Mouse (Mus musculus) macrophage (primary cell): ENCODE results near the gene Zcchc7. TPM values are rescaled to one million over a fixed set of nuclear protein-coding genes. Genes with fewer than 3 reads are reported as not detected.

Experiments used
- H3K27ac ChIP-seq: fragments of 350-480 bp; formaldehyde crosslinking; 2 replicates; pipeline ENCODE4 v1.9.0; 2021
- H3K36me3 ChIP-seq: fragments of 350-480 bp; formaldehyde crosslinking; 2 replicates; pipeline ENCODE4 v1.9.0; 2021; ENCODE audit errors: inconsistent target
- H3K4me3 ChIP-seq: fragments of 350-480 bp; formaldehyde crosslinking; 2 replicates; pipeline ENCODE4 v1.9.0; 2021; ENCODE audit errors: inconsistent target
- H3K79me2 ChIP-seq: fragments of 350-480 bp; formaldehyde crosslinking; 2 replicates; pipeline ENCODE4 v1.9.0; 2021; ENCODE audit errors: inconsistent target
- WGBS: methylation state at CpG from one replicate; pipeline ENCODE4 v1.1.7; 2026; ENCODE audit warnings: inconsistent platforms; ENCODE audit not compliant: missing documents; 5-methylcytosine and 5-hydroxymethylcytosine counted together
- polyA plus RNA-seq: library from polyadenylated mRNA; stranded (reverse); fragments of 250-400 nt; gene quantifications from 3 replicates; pipeline ENCODE4 v1.2.4, GENCODE M21; 2018; ENCODE audit warnings: inconsistent platforms

Zcchc7 gene
- polyA plus RNA-seq, 1 experiment from 2014 or later = 31.5 TPM

DNA sequence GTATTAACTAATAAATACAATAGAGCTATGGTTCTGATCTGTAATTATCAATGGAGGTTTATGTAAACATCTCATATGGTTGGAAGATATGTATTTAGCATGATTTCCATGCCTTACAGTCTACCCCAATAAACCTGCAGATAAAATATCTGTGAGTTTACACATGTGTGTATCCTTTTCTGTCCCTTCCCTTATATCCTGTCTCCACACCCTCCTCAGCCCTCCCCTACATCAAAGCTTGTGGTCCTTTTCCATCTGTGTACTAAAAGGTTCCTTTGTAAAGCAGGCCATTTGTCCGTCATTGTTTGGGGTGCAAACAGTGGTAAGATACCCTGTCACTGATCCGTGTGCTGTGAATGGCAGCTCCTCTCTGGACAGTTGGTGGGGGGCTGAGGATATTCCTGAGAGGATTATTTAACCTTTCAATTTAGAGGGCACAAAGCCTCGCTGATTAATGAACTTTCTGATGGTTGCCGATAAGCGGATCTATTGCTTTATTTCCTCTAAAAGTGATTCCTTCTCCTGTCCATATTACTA is 161.7 kb downstream of the Zcchc7 start:
- no peaks in the 10 kb centered on the region for H3K36me3 ChIP-seq
- WGBS = 97% methylated on average over 5 of the region's 5 CpGs
- H3K27ac ChIP-seq = no peak overlapping the region
- no peaks in the 10 kb centered on the region for H3K79me2 ChIP-seq
- no peak overlapping the region for H3K4me3 ChIP-seq

DNA sequence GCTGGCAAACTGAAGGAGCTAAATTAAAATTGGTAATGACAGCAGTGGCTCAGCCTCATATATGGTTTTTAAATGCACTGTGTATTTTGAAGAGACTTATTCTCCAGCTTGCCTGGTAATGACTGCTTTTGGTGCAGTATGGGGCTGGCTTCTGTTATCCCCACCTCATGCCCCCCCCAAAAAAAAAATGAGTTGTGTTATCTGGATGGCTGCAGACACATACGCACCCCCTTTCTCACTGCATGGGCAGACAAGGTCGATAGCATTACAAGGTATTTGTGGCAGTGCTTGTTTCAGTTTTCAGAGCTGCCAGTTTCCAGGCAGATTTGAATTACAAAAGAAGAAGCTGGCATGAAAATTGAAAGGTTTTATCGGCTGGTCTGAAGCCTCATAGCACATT is 162.2 kb downstream of the Zcchc7 start:
- H3K27ac ChIP-seq = no peak overlapping the region
- 89% methylated on average over 3 of the region's 3 CpGs for WGBS
- no peaks in the 10 kb centered on the region for H3K79me2 ChIP-seq
- no peaks in the 10 kb centered on the region for H3K36me3 ChIP-seq
- H3K4me3 ChIP-seq = no peak overlapping the region

DNA sequence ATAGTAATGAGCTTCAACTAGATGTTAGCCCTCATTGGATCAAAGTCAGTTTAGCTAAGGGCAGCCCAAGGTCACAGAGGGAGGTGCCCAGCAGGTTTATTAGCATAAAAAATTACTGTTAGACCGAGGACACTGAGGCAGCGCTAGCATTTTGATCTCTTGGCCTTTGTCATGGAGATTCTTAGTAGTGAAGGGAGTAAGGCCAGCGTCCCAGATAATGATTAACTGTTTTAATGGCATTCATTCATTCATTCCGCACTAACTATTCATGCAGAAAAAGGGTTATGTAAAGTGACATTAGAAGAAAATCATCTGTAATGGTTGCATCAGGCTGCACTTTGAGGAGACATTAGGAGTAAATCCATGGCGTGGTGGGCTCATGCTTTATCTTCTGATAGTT is 165.2 kb downstream of the Zcchc7 start:
- Histone ChIP-seq H3K36me3 (peaks cover 5% of the 10 kb centered on the region; the same call in 1 of the 2 replicates), H3K4me3 (no peak overlapping the region), H3K27ac (no peak overlapping the region), H3K79me2 (no peaks in the 10 kb centered on the region)
- whole genome bisulfite sequencing = 98% methylated on average over 5 of the region's 5 CpGs

DNA sequence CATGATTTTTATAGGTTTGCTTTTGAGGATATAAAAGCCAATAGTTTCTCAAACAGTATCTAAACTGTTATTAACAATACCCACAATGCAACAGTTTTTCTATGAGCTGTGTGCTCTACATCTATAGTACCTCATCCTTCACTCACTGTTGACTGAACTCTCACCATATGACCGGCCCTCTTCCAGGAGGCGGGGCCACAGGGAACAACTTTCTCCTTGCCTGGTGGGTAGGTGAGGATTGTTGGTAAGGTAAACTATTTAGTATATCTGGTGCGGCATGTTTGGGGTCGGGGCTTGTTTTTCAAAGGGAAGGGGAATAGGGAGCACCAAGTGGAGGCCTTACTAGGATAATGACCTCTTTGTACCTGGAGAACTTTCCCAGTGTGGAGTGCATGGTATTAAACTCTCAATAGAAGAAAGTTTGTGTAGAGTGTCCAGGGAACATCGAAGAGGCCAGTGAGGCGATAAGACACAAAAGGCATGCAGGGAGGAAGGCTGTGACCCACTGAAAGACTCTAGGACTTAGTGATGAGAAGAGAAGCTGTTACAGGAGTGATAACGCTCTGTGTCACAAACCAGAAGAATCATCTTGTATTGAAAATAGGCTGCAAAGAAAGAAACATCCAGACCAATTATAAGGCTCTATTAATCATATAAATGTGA is 166.9 kb downstream of the Zcchc7 start:
- Histone ChIP-seq H3K4me3 (no peak overlapping the region), H3K27ac (no peak overlapping the region), H3K79me2 (no peaks in the 10 kb centered on the region), H3K36me3 (peaks cover 15% of the 10 kb centered on the region; the same call in 1 of the 2 replicates)
- WGBS = 93% methylated on average over 7 of the region's 7 CpGs

DNA sequence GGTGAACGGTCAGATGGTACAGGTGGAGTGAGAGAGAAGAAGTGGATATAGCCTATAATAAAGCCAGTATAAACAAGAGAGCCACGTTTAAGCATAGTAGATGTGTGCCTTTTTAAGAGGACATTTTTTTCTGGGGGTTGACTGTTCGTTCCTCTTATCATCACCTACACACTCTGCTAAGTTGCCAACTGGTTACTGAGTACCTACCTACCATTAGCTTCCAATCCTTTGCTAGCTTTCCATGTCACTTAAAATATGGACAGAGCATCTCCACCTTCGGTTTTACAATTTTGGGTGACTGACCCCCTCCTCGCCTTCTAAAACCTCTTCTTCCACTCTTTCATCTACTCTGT is 167.4 kb downstream of the Zcchc7 start:
- no peaks in the 10 kb centered on the region for H3K79me2 ChIP-seq
- 93% methylated on average over 5 of the region's 5 CpGs for WGBS
- H3K27ac ChIP-seq = no peak overlapping the region
- peaks cover 15% of the 10 kb centered on the region; the same call in 1 of the 2 replicates for H3K36me3 ChIP-seq
- no peak overlapping the region for H3K4me3 ChIP-seq

DNA sequence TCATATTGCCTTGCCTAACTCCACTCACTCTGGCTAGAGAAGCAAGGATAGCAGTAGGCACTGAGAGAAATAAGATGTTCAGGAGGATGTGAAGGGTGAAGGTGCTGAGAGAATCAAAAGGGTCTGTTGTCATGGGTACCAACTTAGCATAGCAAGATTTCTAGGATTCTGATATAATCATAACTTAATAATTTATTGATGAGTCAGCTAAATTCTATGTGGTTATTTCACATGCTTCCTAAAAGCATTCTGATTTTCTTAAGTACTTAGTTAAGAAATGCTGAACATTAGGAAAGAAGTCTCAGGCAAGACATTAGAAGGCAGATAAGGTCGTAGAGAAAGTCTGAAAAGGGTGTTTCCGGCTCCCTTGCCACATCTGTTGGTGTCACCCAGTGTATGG is 172.3 kb downstream of the Zcchc7 start:
- Histone ChIP-seq H3K36me3 (peaks cover 46% of the 10 kb centered on the region; the same call in 1 of the 2 replicates), H3K4me3 (no peak overlapping the region), H3K79me2 (no peaks in the 10 kb centered on the region), H3K27ac (no peak overlapping the region)
- 96% methylated on average over 2 of the region's 2 CpGs for WGBS

DNA sequence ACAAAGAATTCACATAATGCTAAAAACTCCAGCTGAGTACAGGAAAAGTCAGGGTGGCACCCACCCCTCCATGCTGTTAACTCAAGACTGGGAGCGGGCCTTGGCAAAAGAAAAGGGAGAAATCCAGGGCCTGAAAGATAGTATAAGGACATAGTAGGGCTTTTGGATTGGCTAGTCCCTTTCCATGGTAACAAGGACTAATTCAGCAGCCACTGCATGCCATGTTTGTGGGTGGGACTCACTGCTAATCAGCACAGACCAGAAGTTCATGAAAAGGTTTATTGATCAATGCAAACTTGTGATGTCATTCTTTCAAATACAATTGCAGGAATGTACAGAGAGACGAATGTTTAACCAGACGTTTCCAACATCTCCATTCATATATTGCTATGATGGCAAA is 173.1 kb downstream of the Zcchc7 start:
- Histone ChIP-seq H3K27ac (no peak overlapping the region), H3K4me3 (no peak overlapping the region), H3K79me2 (no peaks in the 10 kb centered on the region), H3K36me3 (peaks cover 46% of the 10 kb centered on the region; the same call in 1 of the 2 replicates)
- WGBS = 93% methylated on average over 3 of the region's 3 CpGs

DNA sequence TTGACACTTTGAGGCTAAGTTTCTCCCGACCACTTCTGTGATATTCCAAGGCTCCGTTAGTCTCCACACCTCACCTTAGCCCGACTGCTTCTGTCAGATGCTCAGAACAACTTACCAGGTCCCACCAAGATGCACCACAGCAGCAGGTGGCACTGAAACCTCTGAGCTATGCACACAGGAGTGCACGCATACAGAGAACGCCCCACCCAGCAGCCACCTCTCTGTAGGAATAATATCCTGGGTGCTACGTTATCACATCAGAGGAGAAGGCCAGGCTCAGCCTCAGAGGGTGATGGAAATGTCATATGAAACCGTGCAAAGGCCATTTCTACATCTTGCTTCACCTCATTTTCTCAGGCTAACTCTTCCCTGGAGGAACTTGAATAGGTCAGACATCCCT is 174.7 kb downstream of the Zcchc7 start:
- WGBS = 98% methylated on average over 7 of the region's 7 CpGs

DNA sequence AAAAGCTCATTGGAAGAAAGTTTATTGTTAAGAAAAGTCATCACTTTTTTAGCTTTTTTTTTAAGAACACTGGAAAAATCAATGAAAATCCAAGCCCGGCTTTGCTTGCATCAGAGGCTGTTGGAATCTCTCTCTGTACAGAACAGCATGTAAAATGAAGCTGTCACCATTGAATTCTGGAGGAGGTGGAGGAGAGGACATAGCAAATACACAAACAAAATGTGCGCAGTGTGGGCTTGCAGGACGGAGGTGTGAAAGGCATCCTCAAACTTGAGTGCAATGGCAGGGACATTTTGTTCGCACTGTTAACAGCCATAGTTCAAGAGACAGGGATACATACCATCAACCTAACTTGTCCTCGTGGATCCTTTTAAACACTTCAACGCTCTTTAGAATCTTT is 176.1 kb downstream of the Zcchc7 start:
- H3K36me3 ChIP-seq = peaks cover 33% of the 10 kb centered on the region; the same call in 1 of the 2 replicates
- WGBS = 95% methylated on average over 6 of the region's 6 CpGs
- no peak overlapping the region for H3K4me3 ChIP-seq
- no peaks in the 10 kb centered on the region for H3K79me2 ChIP-seq
- no peak overlapping the region for H3K27ac ChIP-seq

More for the DNA sequence above, 174.7 kb downstream of the Zcchc7 start:
- Histone ChIP-seq H3K79me2 (no peaks in the 10 kb centered on the region), H3K36me3 (peaks cover 45% of the 10 kb centered on the region; the same call in 1 of the 2 replicates), H3K27ac (no peak overlapping the region), H3K4me3 (no peak overlapping the region)

DNA sequence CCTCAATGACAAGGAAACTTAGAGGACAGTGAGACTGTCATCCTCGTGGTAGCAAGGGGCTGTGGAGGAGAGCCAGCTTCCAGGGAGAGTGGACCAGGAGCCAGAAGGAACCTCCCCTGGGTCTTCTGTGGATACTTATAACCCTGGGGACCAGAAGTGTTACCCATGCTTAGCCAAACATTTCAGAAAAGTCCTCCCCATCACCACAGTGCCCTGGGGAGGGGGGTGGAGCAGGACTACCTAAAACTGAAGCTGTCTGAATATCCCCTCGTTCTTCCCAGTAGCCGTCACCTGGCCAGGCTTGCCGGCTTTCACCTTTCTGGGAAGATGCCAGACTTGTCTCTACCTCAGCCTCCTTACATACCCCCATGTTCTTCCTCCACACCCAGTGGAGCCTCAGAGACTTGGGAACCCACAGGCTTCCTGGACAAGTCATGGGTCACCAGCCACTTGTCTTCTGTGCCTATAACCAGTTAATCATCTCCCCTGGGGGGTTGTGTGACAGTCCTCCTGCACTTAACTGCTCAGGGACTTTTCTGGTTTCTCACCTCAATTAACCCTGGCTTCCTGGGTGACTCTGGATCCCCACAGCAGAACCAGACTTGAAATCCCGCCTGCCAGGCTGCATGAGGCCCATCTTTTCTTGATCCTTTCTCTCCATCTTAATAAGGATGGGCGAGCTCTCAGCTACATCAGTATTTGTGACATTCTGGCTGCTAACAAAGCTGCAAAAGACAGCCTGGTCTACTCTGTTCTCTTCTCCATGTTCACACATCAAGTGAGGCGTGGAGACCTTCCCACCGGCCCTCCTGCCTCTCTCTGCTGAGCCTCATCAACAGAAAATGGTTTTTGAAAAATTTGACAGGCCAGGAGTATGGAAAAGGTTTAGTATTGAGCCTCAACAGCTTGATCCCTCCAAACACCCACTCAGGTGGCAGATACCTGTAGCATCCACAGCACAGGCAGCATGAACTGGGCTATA is 183.0 kb downstream of the Zcchc7 start:
- Histone ChIP-seq H3K4me3 (no peak overlapping the region), H3K27ac (no peak overlapping the region), H3K79me2 (no peaks in the 10 kb centered on the region), H3K36me3 (no peaks in the 10 kb centered on the region)
- WGBS = 87% methylated on average over 8 of the region's 8 CpGs

DNA sequence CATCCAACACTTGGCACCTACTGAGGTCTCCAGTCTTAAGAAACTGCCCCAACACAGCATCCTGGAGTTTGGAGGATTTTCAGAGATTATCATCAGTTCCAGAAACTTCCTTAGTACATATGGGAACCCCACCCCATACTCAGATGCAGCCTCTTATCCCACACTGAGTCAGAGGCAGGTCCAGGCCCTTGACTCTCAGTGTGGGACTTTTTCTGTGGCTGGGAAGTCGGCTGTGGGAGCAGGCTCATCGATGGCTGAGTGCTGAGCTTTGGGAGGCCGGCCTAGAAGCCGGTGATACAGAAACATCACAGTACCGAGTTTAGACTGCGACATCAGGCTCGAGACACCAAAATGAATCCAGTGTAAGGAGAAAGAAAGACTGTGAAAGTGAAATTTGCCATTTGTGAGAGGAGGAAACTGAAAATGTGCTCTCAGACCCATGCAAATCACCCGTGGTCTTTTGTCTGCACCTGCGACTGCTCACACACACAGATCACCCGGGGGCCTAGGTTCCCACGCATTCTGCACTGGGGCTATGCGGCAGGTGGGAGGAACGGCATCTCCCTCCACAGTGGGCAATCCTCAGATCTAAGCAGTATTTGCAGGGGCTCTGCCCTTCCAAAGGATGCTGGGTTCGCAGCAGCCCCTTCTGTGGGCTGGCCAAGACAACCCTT is 184.0 kb downstream of the Zcchc7 start:
- Histone ChIP-seq H3K27ac (no peak overlapping the region), H3K36me3 (no peaks in the 10 kb centered on the region), H3K4me3 (no peak overlapping the region), H3K79me2 (no peaks in the 10 kb centered on the region)
- 88% methylated on average over 14 of the region's 14 CpGs for WGBS

DNA sequence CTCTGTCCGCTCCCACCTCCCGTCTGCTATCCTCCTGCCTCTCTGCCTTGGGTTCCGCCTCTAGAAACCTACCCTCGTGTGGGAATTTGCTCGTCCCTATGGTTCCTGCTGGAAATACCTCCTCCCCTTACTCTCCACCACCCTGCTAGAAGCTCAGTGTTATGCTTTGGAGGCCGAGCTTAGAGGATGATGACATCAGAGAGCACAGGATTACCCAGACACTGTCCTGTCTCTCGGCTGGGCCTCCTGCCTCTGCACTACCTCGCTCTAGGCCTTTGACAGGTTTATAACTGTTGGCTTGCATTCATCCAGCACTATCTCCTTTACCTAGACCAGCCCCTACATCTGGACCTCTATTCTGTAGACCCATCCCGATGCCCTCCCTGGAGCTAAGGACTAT is 184.6 kb downstream of the Zcchc7 start:
- Histone ChIP-seq H3K4me3 (no peak overlapping the region), H3K36me3 (no peaks in the 10 kb centered on the region), H3K79me2 (no peaks in the 10 kb centered on the region), H3K27ac (no peak overlapping the region)
- WGBS = 91% methylated on average over 9 of the region's 9 CpGs

DNA sequence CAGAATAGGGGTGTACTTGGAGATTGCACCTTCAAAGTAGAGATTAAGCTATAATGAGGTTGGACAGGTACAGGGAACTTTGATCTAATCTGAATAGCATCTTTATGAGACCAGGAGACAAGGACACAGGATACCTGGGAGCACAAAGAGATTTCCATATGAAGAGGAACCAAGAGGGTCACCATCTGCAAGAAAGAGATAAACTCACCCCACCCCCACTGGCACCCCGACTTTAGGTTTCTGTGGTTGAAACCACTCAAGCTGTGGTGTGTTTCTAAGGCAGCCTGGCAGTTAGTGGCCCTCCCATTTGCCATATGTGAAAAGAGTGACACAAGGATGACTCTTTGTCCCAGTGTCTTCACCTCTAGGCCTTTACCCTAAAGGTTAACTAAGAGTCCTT is 186.6 kb downstream of the Zcchc7 start:
- H3K36me3 ChIP-seq = no peaks in the 10 kb centered on the region
- 9% methylated on average over 1 of the region's 1 CpGs for WGBS
- no peak overlapping the region for H3K27ac ChIP-seq
- H3K4me3 ChIP-seq = no peak overlapping the region
- no peaks in the 10 kb centered on the region for H3K79me2 ChIP-seq

DNA sequence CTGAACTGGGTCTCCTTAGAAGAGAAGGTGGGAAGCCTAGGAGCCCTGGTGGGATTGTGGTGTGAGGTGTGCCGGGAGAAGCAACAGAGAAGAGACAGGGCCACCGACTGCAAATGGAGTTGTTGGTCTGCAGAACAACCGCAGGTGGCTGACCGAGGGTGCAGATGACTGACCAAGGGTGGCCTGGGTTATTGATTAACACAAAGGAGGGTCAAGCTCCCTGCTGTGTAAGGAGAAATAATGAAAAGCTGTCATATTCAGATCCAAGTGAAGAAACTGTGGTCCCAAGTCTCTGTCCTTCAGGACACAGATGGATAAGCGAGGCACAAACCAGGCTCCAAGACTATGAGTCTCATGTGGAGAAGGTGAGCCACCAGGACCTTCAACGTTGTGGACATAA is 187.8 kb downstream of the Zcchc7 start:
- no peak overlapping the region for H3K27ac ChIP-seq
- no peaks in the 10 kb centered on the region for H3K79me2 ChIP-seq
- no peaks in the 10 kb centered on the region for H3K36me3 ChIP-seq
- H3K4me3 ChIP-seq = no peak overlapping the region
- 96% methylated on average over 6 of the region's 6 CpGs for WGBS
